Mouse (Mus musculus): ENCODE data around the gene Ptgs2.

Gene Ptgs2

DNA sequence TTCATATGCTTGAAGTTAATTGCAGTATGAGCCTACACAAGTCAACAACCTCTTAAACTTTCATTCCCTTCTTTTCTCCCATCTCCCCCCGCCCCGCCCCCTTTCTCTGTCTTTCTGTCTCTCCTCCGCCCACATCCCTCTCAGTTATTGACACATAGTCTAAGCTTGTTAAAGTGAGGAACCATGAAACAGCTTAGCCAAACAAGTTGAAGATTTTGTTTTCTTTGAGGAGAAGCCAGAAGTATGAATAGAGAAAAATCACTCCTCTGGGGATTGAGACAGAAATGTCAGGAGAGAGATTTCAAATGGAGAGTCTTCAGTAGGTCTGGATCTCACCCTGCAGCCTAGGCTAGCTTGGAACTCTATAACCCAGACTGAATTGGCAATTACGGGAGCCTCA is 47.4 kb downstream of the Ptgs2 start:
- DNase-seq (ENCODE audit: low spot score) = no peak

DNA sequence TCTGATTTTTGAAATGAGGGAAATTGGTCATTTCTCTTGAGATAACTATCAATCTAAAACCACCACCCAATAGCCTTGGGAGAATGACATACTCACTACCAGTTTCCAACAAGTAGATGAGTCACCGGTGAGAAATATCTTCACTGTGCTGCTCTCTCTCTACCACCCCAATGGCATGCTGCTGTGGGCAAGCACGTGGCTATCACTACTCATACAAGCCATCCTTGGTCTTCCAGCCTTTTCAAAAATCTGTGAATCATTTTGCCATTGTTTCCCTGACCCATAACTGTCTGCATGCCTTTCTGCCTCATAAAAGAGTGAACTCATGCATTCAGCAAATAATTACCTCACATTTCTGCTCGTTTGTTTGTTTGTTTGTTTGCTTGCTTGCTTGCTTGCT is 51.6 kb downstream of the Ptgs2 start:
- DNase-seq (ENCODE audit: low spot score) = no peak

Measured in MN1 (cell line).